Mouse (Mus musculus): ENCODE results near the gene Smim4.

Gene Smim4

DNA sequence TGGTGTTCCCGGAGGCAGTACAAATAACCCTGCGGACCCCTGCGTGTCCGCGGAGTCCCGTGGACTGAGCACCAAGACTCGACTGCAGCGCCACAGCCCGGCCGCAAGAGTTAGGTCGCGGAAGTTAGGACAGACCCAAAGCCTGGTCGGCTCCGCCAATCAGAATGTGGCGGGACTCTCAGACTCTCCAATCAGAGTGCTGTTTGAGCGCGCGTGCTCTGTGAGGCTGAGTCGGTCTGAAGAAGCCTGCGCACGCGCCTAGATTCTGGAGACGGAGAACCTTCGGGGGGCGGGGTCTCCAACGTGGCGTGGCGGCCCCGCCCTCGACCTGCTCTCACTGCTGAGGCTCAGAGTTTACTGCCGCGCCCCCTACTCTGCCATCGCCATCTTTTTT is at the start of gene Smim4:
Smim4 (minus strand) TSS at position 131 of the 394 bp plus-strand sequence.
- DNase-seq, result peak; percentile 98

DNA sequence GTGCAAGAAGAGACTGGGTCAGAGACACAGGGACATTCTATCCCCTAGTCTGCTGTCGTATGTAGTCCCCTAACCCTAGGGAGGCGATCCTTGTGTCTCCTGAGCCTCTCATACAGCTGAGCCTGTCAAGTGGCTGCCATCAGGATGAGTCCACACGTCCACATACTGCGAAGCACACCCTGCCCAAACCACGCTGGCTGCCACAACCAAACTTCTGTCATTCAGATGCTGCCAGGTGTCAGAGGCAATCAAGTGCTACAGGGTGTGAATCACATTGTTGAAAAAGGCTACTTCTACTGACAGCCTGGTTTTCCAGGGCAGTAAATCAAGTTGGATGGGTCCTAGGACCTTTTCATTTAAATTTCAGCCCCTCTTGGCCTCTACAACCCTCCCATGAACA is 49.0 kb upstream of the Smim4 start:
- DNase-seq, result no peak

DNA sequence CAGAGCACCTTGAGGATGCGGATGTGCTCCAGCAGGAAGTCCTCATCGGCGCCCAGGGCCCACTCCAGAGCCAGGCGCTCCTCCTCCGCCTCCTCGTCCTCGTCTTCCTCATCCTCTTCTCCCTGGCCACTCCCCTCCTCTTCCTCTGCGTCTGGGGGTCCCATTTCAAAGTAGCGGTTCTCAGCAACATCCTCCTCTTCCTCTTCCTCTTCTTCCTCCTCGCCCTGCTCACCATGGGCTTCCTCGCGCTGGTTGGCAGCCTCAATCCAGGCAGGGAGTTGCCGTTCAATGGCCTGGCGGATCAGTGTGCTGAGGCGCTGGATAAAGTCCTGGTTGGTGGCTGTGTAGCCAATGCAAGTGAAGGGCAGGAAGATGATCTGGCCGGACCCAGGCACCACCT is 48.5 kb upstream of the Smim4 start:
- no peak for DNase-seq

DNA sequence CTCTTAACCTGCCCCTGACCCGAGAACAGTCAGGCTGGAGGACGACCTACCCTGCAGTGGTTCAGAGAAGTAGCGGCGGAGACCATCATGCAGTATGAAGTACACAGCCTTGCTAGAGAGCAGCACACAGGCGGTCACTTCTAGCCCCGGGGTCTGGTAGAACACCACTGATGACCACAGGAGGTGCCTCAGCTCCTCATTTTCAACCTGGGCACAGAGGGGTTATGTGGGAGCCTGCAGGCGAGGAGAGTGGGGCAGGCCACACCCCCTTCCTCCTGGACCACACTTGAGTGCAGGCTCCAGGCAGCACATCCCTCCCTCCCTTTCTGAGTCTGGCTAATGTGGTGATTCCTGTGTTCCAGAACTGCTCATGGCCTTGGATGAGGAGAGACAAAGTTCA is 44.8 kb upstream of the Smim4 start:
- no peak for DNase-seq

- DNase-seq, result peak; percentile 50
These were observed 44.2 kb upstream of the Smim4 start for GRCm38 (mm10) chr14:31172781-31173455.

DNA sequence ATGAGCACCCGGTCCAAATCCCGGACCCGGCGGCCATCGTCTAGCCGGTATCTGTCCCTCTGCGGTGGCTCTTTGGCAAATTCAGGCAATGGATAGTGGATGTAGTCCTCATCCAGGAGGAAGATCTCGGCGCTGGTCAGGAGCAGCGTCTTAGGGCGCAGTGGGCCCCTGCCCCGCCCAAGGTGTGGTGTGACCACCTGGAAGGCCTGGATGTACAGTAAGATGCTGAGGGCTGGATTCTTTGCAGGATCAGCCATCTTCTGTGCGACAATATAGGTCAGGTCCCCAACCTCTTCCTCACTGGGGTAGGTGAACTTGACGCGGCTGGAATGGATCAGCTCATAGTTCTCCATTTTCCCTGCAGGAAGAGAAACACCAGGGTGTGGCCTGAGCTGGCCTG is 43.1 kb upstream of the Smim4 start:
- no peak for DNase-seq

- no peak for DNase-seq
These were observed 42.6 kb upstream of the Smim4 start for GRCm38 (mm10) chr14:31171386-31171785.

DNA sequence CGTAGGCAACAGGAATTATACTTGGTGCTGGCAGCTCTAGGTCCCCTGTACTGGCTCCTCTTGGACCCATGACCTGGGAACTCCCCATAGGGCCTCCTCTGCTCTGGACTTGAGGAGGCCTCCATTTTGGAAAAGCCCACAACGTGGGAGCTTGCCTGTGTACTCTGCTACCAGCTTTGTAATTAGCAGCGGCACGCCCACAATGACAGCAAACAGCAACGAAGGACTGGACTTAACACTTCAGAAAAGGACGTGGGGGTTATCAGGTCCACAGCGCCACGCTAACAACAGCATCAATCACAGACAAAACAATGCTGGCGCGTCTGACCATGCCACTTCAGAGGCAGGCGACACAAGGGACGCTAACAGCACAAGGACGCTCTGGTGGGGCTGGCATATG is 42.2 kb upstream of the Smim4 start:
- no peak for DNase-seq

- no peak for DNase-seq
These were observed 40.8 kb upstream of the Smim4 start for GRCm38 (mm10) chr14:31169508-31169907.

DNA sequence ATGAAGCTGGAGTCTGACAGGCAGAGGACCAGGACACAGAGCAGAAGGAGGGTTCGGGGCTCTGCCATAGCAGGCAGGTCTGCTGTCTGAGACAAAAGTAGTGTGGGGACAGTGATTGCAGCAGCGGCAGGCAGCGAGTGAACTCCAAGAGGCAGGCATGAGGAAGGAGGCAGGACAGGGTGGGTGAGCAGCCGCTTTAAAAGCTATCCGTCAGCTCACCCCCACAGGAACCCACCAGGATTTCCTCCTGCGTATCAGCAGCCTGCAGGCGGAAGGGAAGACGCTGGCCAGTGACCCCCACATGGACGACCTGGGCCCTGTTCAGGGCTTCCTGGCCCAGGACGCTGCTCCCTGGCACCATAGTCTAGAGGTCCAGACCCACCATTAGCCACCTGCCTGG is 39.7 kb upstream of the Smim4 start, which contains the start of gene Stab1:
Stab1 (minus strand) TSS at position 217 of the 400 bp plus-strand sequence.
- DNase-seq, result peak; percentile 59

DNA sequence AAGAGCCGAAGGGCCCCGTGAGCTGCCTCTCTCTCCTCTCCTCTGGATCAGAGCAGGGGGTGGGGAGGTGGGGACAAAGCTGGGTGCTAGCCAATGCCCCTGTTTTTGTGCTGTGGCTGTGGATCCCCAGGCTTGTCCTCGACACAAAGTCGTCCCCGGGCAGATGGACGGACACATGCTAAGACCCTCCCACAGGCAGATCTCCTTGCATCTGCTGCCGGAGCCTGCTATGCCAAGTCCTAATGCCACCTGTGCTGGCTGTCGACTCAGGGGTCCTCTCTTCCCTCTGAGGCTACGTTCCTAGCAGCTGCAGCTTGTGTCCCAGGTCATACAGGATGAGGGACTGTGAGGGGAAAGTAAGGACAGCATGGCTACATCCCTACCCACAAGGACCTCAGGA is 38.1 kb upstream of the Smim4 start:
- DNase-seq, result no peak

DNA sequence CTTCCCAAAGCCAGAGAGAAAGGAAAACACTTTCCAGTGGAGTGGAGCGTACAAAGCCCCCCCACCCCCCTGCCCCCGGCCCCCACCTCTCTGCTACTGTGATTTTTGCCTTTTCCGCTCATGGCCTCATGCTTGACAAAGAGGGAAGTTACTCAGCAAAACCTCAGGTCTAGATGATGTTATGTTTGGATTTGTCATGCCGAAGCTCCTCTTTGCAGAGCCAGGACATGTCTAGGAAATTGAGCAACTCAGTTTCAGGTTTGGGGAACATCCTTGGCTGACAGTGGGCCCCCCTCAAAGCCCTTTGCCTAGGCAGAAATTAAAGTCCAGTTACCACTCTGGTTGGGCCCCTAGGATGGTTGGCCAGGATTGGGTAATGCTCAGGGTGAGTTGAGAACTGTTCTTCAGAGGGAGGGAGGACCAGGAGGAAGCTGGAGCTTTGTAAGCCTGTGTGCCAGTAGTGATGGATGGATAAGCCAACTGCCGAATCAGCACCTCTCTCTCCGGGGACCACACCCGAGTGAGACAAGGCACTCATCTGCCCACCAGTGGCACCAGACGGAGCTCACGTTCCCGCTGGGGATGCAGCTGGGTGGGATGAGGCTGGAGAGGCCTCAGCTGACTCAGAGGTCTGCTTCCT is 37.4 kb upstream of the Smim4 start:
- no peak for DNase-seq

DNA sequence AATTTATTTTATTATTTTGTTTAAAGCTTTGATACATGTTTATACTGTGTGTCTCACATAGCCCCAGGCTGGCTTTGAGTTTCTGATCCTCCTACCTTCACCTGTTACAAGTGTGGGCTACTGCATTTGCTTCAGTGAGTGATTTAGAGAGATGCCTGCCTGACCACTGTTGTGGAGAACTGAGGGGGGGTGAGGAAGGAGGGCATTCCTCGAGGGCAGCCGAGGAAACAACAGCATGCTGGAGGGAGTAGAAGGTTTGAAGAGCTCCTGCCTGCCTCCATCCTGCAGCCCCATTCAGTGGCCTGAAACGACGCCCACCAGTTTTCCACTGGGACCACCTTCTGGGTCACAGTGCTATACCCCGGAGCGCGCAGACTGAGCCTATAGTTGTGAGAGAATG is 36.7 kb upstream of the Smim4 start:
- no peak for DNase-seq

DNA sequence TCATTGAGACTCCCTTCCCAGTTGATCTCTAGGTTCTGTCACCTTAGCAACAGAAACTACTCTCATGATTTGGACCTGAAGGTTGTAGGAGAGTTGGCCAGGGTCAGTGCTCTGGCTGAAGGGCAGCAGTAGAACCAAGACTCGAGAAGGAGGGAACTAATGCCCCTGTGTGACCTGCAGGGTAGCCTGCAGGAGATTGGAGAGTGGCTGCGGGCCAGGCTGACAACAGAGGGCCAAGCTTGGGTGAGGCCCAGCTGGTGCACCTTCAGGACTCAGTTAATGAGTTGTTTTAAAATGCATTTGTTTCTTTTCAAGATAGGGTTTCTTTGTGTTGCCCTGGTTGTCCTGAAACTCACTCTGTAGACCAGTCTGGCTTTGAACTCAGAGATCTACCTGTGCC is 36.3 kb upstream of the Smim4 start:
- DNase-seq, result no peak

- no peak for DNase-seq
These were observed 35.3 kb upstream of the Smim4 start for GRCm38 (mm10) chr14:31164067-31164466.

GRCm38 (mm10) chr14:31161638-31162037 is 32.9 kb upstream of the Smim4 start:
- DNase-seq, result no peak

DNA sequence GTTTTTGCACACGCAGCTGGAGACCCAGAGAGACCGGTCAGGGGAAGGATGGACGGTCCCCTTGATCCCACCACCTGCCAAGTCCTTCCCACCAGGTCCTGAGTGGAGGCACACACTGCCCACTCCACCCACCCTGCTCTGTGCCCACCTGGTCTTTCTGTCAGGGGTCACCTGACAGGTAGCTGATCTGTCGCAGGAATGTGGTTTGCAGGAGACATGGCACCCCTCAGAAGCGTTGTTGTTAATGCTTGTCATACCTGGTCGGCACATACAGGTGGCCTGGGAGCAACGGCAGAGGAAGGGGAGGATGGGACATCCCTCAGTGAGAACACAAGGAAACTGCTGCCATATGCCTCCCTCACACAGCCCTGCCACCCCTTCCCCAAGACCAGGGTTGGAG is 32.4 kb upstream of the Smim4 start:
- DNase-seq, result no peak

- no peak for DNase-seq
These were observed 31.7 kb upstream of the Smim4 start for GRCm38 (mm10) chr14:31160196-31161150.

- no peak for DNase-seq
These were observed 16.9 kb upstream of the Smim4 start for GRCm38 (mm10) chr14:31145694-31146093.

- DNase-seq, result no peak
These were observed 12.3 kb upstream of the Smim4 start for GRCm38 (mm10) chr14:31141011-31141410.

GRCm38 (mm10) chr14:31140141-31140540 is 11.4 kb upstream of the Smim4 start:
- DNase-seq, result no peak

DNA sequence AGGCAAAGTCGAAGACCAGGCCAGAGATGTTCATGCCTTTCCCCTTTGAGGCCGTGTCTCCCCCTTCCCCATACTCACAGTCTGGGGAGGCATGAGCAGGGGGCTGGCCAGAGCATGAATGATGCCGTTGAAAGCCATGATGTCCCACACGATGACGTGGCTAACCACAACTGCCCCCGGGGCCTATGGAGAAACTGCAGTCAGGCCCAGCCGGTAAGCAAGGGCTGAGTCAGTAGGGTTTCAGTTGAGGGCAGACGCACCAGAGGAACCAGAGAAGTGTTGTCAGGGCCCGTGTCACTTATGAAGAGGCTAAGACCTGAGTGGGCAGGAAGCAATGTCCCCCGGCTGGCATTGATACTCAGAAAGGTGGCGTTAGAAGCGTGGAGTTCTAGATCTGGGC is 10.9 kb upstream of the Smim4 start:
- DNase-seq, result no peak

DNA sequence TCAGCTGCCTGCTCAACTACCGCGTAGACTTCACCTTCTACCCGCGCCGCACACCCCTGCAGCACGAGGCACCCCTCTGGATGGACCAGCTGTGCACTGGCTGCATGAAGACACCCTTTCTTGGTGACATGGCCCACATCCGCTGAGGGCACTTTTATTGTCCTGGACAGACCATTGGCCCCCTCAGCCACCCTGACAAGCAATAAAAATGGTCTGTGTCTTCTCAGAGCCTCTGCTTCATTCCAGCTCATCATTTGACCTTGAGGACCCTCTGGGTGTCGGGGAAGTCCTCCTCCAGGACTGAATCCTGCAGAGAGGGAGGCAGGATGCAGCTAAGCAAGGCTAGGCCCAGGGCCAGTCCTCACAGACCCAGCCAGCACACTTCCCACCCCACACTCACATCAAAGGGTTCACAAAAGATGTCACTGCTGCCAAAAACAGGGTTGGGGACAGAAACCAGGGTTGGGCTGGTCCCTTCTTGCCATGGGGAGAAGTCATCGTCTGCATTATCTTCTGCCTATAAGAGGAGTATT is 10.2 kb upstream of the Smim4 start:
- DNase-seq, result no peak
